In genomic region chr2:110523173-110523803, GRCm38 (mm10) we compare ENCODE assay signal across 19 mouse cellular contexts.
DNase-seq lines count a peak whose midpoint lies in the region; ATAC-seq and TF ChIP-seq lines count a peak whose summit lies in the region.
"Had no signal": no experiment of that assay in that cellular context is flagged by ENCODE, and none has a peak within 500 bp of the region (broad histone marks: within the 10 kb centered on the region; RNA-seq: fewer than 3 reads in every experiment).

No protein-coding gene starts in this region.

- H3K9ac ChIP-seq in heart, embryonic 11.5 days (ENCODE audit: low read depth, low read length) = no peak overlapping the region
- H3K9ac ChIP-seq: embryonic facial prominence, embryonic 13.5 days; forebrain, embryonic 12.5 days; intestine, embryonic 15.5 days; stomach, embryonic 15.5 days had no signal

- TF ChIP-seq CTCF in gastrocnemius, adult 2 months (IDR thresholded peaks at IDR 0.05) = no peak
- TF ChIP-seq CTCF in thymus, adult 2 months (IDR thresholded peaks at IDR 0.05; ENCODE audit: borderline replicate concordance, control insufficient read depth, extremely low read depth, insufficient read depth, low read length, poor library complexity) = no peak

- ATAC-seq in heart, embryonic 11.5 days (replicated peaks; ENCODE audit: insufficient number of reproducible peaks, low FRiP score, low TSS enrichment) = no peak
- ATAC-seq: intestine, embryonic 15.5 days had no signal

- TF ChIP-seq POLR2A in thymus, adult 2 months (IDR thresholded peaks at IDR 0.05; ENCODE audit: control insufficient read depth, extremely low read depth, insufficient read depth, low read length, poor library complexity) = no peak

- no peak overlapping the region for H3K4me3 ChIP-seq in heart, embryonic 11.5 days (ENCODE audit: low read depth, low read length)
- H3K4me3 ChIP-seq in limb, embryonic 10.5 days = no peak overlapping the region
- no peak overlapping the region for H3K4me3 ChIP-seq in gastrocnemius, adult 2 months
- H3K4me3 ChIP-seq in thymus, adult 2 months (ENCODE audit: control insufficient read depth, insufficient read depth, low read length) = no peak overlapping the region
- H3K4me3 ChIP-seq: embryonic facial prominence, embryonic 13.5 days; forebrain, embryonic 12.5 days; heart, adult 2 months; intestine, embryonic 15.5 days; myocyte; stomach, embryonic 15.5 days had no signal

- WGBS in heart, embryonic 11.5 days (ENCODE audit: insufficient replicate concordance) = 46% methylated on average over 7 of the region's 7 CpGs
- WGBS in limb, embryonic 10.5 days = 35% methylated on average over 7 of the region's 7 CpGs
- 39% methylated on average over 7 of the region's 7 CpGs for WGBS in thymus, adult 2 months

- intact Hi-C loops in gastrocnemius, adult 2 months (cut with DNase I) = no loop called here

- no peaks in the 10 kb centered on the region for H3K27me3 ChIP-seq in heart, embryonic 11.5 days (ENCODE audit: control insufficient read depth, insufficient read depth, low read length)
- H3K27me3 ChIP-seq in limb, embryonic 10.5 days (ENCODE audit: low read depth, poor library complexity, severe bottlenecking) = no peaks in the 10 kb centered on the region
- H3K27me3 ChIP-seq in thymus, adult 2 months (ENCODE audit: control insufficient read depth, insufficient read depth, low read length) = no peaks in the 10 kb centered on the region
- H3K27me3 ChIP-seq: embryonic facial prominence, embryonic 13.5 days; forebrain, embryonic 12.5 days; intestine, embryonic 15.5 days; stomach, embryonic 15.5 days had no signal

- DNase-seq in heart, adult 8-10 months (ENCODE audit: low spot score) = peak; percentile 24
- peak; percentile 61 for DNase-seq in embryo, embryonic 11 days
- peak; percentile 43 for DNase-seq in kidney, adult 9 months
- DNase-seq in limb, embryonic 10.5 days (ENCODE audit: low spot score) = peak; percentile 45
- no peak for DNase-seq in gastrocnemius, adult 2 months
- no peak for DNase-seq in thymus, adult 2 months
- no peak for DNase-seq in right cerebral cortex, adult 18-20 months
- DNase-seq: cerebellum, adult 2 months; heart, postnatal 4 days; layer of hippocampus, postnatal 36 days; liver; thymus, postnatal 25 days had no signal

- H3K4me2 ChIP-seq in heart, embryonic 11.5 days = no peak overlapping the region
- H3K4me2 ChIP-seq: embryonic facial prominence, embryonic 13.5 days; forebrain, embryonic 12.5 days; intestine, embryonic 15.5 days; stomach, embryonic 15.5 days had no signal

- no peak overlapping the region for H3K27ac ChIP-seq in heart, embryonic 11.5 days (ENCODE audit: low read depth, low read length)
- H3K27ac ChIP-seq in limb, embryonic 10.5 days = peak overlapping the region; percentile 42; the same call in 1 of the 2 replicates
- H3K27ac ChIP-seq in gastrocnemius, adult 2 months = no peak overlapping the region
- no peak overlapping the region for H3K27ac ChIP-seq in thymus, adult 2 months (ENCODE audit: control insufficient read depth, insufficient read depth, low read length)
- H3K27ac ChIP-seq: embryonic facial prominence, embryonic 13.5 days; forebrain, embryonic 12.5 days; heart, adult 2 months; intestine, embryonic 15.5 days; stomach, embryonic 15.5 days had no signal

- no peaks in the 10 kb centered on the region for H3K36me3 ChIP-seq in heart, embryonic 11.5 days (ENCODE audit: control insufficient read depth, insufficient read depth, low read length)
- no peaks in the 10 kb centered on the region for H3K36me3 ChIP-seq in limb, embryonic 10.5 days
- H3K36me3 ChIP-seq in thymus, adult 2 months (ENCODE audit: control insufficient read depth, insufficient read depth, low read length) = no peaks in the 10 kb centered on the region
- H3K36me3 ChIP-seq: embryonic facial prominence, embryonic 13.5 days; forebrain, embryonic 12.5 days; intestine, embryonic 15.5 days; stomach, embryonic 15.5 days had no signal

- no peaks in the 10 kb centered on the region for H3K9me3 ChIP-seq in heart, embryonic 11.5 days (replicated peaks; ENCODE audit: control insufficient read depth, low read length)
- no peaks in the 10 kb centered on the region for H3K9me3 ChIP-seq in limb, embryonic 10.5 days (replicated peaks)
- H3K9me3 ChIP-seq: embryonic facial prominence, embryonic 13.5 days; forebrain, embryonic 12.5 days; intestine, embryonic 15.5 days; stomach, embryonic 15.5 days had no signal

- no peaks in the 10 kb centered on the region for H3K4me1 ChIP-seq in heart, embryonic 11.5 days (ENCODE audit: control insufficient read depth, insufficient read depth, low read length)
- peaks cover 22% of the 10 kb centered on the region for H3K4me1 ChIP-seq in limb, embryonic 10.5 days
- H3K4me1 ChIP-seq in thymus, adult 2 months (replicated peaks; ENCODE audit: control insufficient read depth, insufficient read depth, low read length) = no peaks in the 10 kb centered on the region
- H3K4me1 ChIP-seq: forebrain, embryonic 12.5 days; intestine, embryonic 15.5 days; stomach, embryonic 15.5 days had no signal

Comparison
In these comparisons a context has a peak if more than half of its experiments do, and no peak if none do; other contexts are left out.
1. DNase-seq: peak in heart, adult 8-10 months (single experiment), embryo, embryonic 11 days (single experiment), kidney, adult 9 months (single experiment) and limb, embryonic 10.5 days (single experiment); none in gastrocnemius, adult 2 months (single experiment), thymus, adult 2 months (single experiment) and right cerebral cortex, adult 18-20 months (single experiment).